In the genomic region with DNA sequence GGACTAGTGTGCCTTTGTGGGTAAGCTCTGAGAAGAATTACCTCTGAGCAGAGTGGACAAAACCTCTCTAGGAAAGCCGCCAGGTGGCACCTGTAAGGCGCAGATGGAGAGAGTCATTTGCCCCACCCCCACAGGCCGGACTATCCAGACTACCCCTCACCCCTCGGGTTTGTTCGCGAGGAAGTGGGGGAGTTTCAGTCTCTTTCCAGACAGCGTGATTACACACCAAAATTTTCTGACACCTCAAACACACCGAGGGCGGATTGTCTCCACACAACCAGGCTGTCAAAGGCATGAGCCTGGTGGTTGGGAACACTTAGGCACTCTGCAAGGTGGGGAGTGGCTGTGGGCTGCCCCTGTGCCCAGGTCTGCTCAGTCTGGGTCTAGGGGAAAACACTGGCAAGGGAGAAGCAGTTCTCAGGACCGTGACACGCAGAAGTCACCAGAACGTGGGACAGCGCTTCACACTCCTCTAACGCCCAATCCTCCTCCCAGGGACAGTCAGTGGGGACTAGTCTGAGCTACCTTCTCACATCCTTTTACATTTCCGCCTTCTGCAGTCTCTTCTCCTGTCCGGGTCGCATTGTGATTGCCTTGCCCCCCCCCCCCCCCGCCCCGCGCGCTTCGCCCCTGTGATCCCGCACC, we compare ENCODE assay signal across 7 mouse cellular contexts. TPM values are rescaled to one million over a fixed set of nuclear protein-coding genes. Genes with fewer than 3 reads are reported as not detected.
DNase-seq lines count a peak whose midpoint lies in the region; ATAC-seq and TF ChIP-seq lines count a peak whose summit lies in the region.

No protein-coding gene starts in this region.

- ATAC-seq in limb, embryonic 12.5 days (ENCODE audit: insufficient number of reproducible peaks, insufficient read depth, low FRiP score, low TSS enrichment, low read depth): peak; percentile 80
- ATAC-seq in midbrain, embryonic 13.5 days: peak; percentile 88

- no peaks in the 10 kb centered on the region; the same call in 1 of the 2 replicates for H3K27me3 ChIP-seq in heart, adult 2 months (ENCODE audit: control insufficient read depth, insufficient read depth, low read length)
- H3K27me3 ChIP-seq in kidney, adult 2 months (replicated peaks; ENCODE audit: control insufficient read depth, insufficient read depth, low read length): no peaks in the 10 kb centered on the region
- H3K27me3 ChIP-seq in limb, embryonic 12.5 days: peaks cover 20% of the 10 kb centered on the region
- H3K27me3 ChIP-seq in midbrain, embryonic 13.5 days: peaks cover 8% of the 10 kb centered on the region

- 2% methylated on average over 23 of the region's 23 CpGs for WGBS in heart, adult 2 months
- WGBS in kidney, adult 2 months: 2% methylated on average over 22 of the region's 23 CpGs
- under 1% methylated on average over 20 of the region's 23 CpGs for WGBS in limb, embryonic 12.5 days
- 2% methylated on average over 21 of the region's 23 CpGs for WGBS in midbrain, embryonic 13.5 days

- no peak for TF ChIP-seq POLR2A in heart, adult 2 months (IDR thresholded peaks at IDR 0.05; ENCODE audit: insufficient read depth, low read depth, low read length)
- TF ChIP-seq POLR2A in kidney, adult 2 months (IDR thresholded peaks at IDR 0.05; ENCODE audit: low read depth, low read length): no peak

- H3K4me3 ChIP-seq in heart, adult 2 months: peak overlapping the region; percentile 50
- peak overlapping the region; percentile 36 for H3K4me3 ChIP-seq in kidney, adult 2 months (ENCODE audit: insufficient read depth, low read depth, low read length)
- peak overlapping the region; percentile 62 for H3K4me3 ChIP-seq in limb, embryonic 12.5 days (replicated peaks)
- H3K4me3 ChIP-seq in midbrain, embryonic 13.5 days (replicated peaks): peak overlapping the region; percentile 66

- TF ChIP-seq EP300 in heart, adult 2 months (IDR thresholded peaks at IDR 0.05; ENCODE audit: insufficient read depth, low read depth, low read length): no peak

- peak overlapping the region; percentile 98 for H3K4me2 ChIP-seq in limb, embryonic 12.5 days
- H3K4me2 ChIP-seq in midbrain, embryonic 13.5 days (replicated peaks): peak overlapping the region; percentile 94

- no peaks in the 10 kb centered on the region for H3K79me2 ChIP-seq in heart, adult 2 months (replicated peaks; ENCODE audit: control insufficient read depth, insufficient read depth, low read length)

- intact Hi-C loops in heart, adult 2 months (cut with DNase I): loop anchor here (10.0 kb wide), 2 partner anchors 683 to 1503 kb away; no protein-coding TSS in a partner anchor

- H3K4me1 ChIP-seq in heart, adult 2 months (ENCODE audit: control insufficient read depth, insufficient read depth, low read length): peaks cover 2% of the 10 kb centered on the region; the same call in 1 of the 2 replicates
- no peaks in the 10 kb centered on the region for H3K4me1 ChIP-seq in kidney, adult 2 months (ENCODE audit: control insufficient read depth, insufficient read depth, low read length)
- H3K4me1 ChIP-seq in limb, embryonic 12.5 days (replicated peaks): no peaks in the 10 kb centered on the region
- H3K4me1 ChIP-seq in midbrain, embryonic 13.5 days (replicated peaks): peaks cover 11% of the 10 kb centered on the region

- H3K9ac ChIP-seq in heart, adult 2 months (ENCODE audit: low read depth, low read length): 0 out of 2 replicates have a peak overlapping the region, but pooled peaks have one; percentile 33
- H3K9ac ChIP-seq in limb, embryonic 12.5 days (replicated peaks): peak overlapping the region; percentile 65
- peak overlapping the region; percentile 74 for H3K9ac ChIP-seq in midbrain, embryonic 13.5 days (replicated peaks)

- peak; percentile 29 for DNase-seq in adrenal gland, adult 8-10 months
- DNase-seq in cerebellum, postnatal 4 days (ENCODE audit: low spot score in 2 of 2): peak; percentile 28 to 74
- DNase-seq in heart, adult 2 months: peak; percentile 46 to 60
- peak; percentile 74 for DNase-seq in kidney, adult 2 months
- DNase-seq in spleen, adult 12 weeks (ENCODE audit: low spot score): peak; percentile 52

- H3K36me3 ChIP-seq in heart, adult 2 months (ENCODE audit: control insufficient read depth, insufficient read depth, low read length): no peaks in the 10 kb centered on the region
- H3K36me3 ChIP-seq in kidney, adult 2 months (ENCODE audit: control insufficient read depth, insufficient read depth, low read length): no peaks in the 10 kb centered on the region
- H3K36me3 ChIP-seq in limb, embryonic 12.5 days: no peaks in the 10 kb centered on the region
- no peaks in the 10 kb centered on the region for H3K36me3 ChIP-seq in midbrain, embryonic 13.5 days

- no peak overlapping the region for H3K27ac ChIP-seq in heart, adult 2 months
- H3K27ac ChIP-seq in kidney, adult 2 months (ENCODE audit: insufficient read depth, low read depth, low read length): no peak overlapping the region
- no peak overlapping the region for H3K27ac ChIP-seq in limb, embryonic 12.5 days
- no peak overlapping the region for H3K27ac ChIP-seq in midbrain, embryonic 13.5 days

- H3K9me3 ChIP-seq in limb, embryonic 12.5 days: no peaks in the 10 kb centered on the region
- H3K9me3 ChIP-seq in midbrain, embryonic 13.5 days: no peaks in the 10 kb centered on the region

- peak; percentile 54 for TF ChIP-seq CTCF in heart, adult 2 months (IDR thresholded peaks at IDR 0.05)
- peak; percentile 46 for TF ChIP-seq CTCF in kidney, adult 2 months (conservative IDR thresholded peaks at IDR 0.05; ENCODE audit: insufficient read depth, insufficient read length, low read depth, low read length)

RNA-seq across cellular contexts. Expression of gene Inpp4b, which starts 0.6 kb away (rescaled TPM):
- 10 to 100 TPM in 2 of 4 experiments, 1 to 10 TPM in 2; 5.6 to 11.1 (median 9.3) TPM for total RNA-seq in adrenal gland, adult 8-10 months (2022)
- 10 to 100 TPM; 68.9 to 73.4 TPM for total RNA-seq in heart, adult 2 months (2021)
- polyA plus RNA-seq in heart, adult 2 months (2012; rRNA removed): 7.3 and 26.7 TPM in 2 replicates
- 0.84 and 1.9 TPM in 2 replicates for polyA plus RNA-seq in kidney, adult 2 months (2012; rRNA removed)
- polyA plus RNA-seq in limb, embryonic 12.5 days (2016; fragmentation: Nextera tagmentation; extraction: Ambion mirVana): 14.4 and 15.7 TPM in 2 replicates
- polyA plus RNA-seq in midbrain, embryonic 13.5 days (2015; fragmentation: Nextera tagmentation; extraction: Ambion mirVana): 5.0 and 6.3 TPM in 2 replicates
